Mouse (Mus musculus): ENCODE results near the gene Plch2.

The Plch2 gene

DNA sequence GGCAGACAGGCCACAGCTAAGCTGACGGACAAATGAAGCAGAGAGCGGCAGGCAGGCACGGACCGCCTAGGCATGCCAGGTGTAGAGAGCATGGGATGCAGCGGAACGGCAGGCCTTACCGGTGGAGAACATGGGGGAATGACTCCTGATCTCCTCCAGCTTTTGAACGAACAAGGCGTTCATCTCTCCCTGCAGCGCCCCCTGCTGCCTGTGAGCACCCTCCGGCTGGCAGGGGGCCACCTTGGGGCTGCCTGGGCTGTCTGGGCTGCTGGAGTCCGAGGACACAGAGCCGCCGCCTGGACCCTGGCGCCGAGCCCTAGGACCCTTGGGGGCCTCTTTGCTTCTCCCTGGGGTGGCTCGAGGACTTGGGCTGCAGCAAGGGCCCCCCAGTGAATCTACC, 70.5 kb downstream of the Plch2 start:
- peak; percentile 64 for DNase-seq (ENCODE audit: low spot score)

DNA sequence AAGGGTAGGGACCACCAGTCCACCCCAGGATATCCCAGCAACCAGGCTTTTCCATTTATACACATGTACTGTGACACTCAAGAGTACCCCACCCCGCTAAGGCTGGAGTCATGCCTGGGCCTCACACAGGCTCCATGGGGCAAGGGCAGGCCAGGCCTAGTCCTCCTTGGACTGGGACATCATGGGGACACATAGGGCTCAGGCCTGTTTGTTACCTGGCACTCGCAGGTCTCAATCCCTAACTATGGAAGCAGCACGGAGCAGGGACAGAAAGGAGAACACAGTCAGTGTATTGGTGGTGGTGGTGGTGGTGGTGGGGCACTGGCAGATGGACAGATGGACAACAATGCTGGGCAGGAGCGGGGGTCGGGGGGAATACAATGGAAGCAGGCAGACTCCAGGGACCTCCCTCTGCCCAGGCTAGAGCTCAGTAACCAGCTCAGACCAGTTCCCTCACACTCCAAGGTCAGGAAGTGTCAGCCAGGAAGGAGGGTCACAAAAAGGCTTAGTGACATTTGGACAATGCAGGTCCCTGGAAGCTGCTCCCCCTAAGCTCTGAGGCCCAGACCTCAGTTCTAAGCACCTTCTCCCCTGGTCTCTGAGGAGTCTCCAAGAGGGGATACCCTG, 71.3 kb downstream of the Plch2 start:
- no peak for DNase-seq (ENCODE audit: low spot score)

DNA sequence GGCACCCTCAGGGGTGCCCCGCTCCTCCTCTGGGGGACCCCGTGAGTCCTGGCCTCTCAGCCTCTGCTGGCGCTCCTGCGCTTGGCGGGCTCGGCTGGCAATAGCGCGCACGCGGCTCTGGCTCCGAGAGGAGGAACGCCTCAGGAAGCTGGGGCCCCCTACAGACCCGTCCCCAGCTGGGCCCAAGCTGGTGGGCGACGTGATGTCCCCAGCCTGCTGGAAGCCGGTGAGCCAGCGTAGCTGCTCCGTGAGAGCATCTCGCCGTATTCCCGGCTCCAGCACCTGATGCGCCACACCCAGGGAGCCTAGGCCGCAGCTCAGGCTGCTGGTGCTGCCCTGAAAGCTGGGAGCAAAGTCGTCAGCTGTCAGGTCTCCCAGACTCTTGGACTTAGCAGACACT, 72.8 kb downstream of the Plch2 start:
- DNase-seq (ENCODE audit: low spot score): no peak

DNA sequence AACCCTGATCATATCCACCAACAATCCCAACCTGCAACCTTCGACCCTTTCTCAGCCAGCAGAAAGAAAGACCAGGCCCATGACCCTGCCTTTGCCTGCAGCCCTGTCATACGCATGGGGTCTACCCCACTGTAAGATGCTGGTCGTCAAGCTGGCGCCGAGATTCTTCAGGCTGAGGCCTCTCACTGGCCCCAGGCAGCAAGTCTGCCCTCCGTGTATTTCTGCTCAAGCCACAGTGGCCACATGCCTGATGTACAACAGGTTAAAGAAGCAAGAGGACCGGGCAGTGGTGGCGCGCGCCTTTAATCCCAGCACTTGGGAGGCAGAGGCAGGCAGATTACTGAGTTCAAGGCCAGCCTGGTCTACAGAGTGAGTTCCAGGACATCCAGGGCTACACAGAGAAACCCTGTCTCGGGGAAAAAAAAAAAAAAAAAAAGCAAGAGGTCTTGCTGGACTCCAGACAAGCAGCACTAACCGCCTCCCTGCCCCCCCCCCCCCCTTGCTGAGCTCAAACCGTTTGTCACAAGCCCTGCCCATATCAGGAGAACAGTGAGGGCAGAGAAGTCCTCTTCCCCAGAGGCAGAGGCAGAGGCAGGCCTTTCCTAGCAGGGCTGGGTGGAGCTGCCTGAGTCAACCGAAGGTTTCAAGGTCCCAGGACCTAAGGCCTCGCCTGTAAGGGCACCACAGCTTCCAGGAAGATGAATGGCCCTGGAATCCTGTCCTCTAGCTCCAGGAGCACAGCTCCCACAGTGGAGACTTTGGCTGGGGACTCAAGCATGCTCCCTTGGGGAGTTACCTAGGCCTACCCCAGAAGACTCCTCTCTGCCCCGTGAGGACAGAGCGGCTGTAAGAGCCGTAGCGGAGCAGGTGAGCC, 74.1 kb downstream of the Plch2 start:
- DNase-seq (ENCODE audit: low spot score): no peak

DNA sequence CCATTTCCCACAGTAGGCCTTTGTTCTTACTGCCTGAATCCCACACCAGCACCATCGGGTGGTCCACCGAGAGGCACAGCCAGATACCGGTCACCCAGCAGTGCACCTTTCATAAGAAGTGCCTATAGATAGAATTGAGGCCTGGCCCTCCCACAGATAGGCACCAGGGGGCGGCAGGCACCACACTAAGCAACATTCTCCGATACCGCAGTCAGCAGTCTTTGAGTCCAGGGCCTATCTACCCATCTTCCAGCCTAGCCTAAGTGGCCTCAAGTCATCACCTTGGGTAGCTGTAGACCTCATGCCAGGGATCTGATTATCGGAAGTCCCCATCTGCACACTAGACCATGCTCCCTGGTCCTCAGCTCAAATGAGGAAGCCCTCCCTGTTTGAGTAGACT, 75.1 kb downstream of the Plch2 start:
- DNase-seq (ENCODE audit: low spot score): peak; percentile 71

DNA sequence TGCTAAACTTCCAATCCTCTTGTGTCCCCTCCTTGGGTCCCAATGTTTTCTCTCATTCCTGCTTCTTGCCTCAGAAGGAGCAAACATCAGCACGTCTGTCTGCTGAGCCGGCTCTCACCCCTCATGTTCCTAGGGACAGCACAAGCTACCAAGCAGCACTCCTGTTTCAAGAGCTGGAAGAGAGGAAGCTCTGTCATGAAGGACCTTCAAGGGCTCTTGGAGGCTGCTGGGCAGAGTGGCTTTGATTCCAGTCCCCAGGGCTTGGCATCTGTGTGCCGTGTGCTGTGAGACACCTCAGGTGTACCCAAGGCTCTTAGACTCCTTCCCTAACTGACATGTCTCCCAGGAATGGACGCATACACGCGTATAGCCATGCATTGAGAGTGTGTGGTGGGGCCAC, 75.5 kb downstream of the Plch2 start:
- no peak for DNase-seq (ENCODE audit: low spot score)

DNA sequence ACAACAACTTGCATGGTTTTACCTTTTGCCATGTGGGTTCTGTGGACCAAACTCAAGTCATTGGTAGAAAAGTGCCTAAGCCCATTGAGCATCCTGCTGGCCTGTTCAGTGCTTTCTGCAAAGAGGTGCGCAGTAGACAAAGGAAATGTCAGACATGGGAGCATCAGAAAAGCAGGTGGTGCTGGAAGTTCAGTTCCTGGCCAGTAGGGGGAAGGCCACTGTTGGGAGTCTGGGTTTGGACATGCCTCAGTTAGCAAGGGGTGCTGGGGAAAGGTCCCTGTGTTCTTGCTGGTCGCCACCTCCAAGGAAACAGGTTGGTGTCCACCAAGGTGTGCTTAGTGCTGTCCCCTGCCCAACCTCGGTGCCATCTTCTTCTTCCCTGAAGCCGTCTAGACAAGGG, 76.5 kb downstream of the Plch2 start:
- DNase-seq (ENCODE audit: low spot score): no peak

DNA sequence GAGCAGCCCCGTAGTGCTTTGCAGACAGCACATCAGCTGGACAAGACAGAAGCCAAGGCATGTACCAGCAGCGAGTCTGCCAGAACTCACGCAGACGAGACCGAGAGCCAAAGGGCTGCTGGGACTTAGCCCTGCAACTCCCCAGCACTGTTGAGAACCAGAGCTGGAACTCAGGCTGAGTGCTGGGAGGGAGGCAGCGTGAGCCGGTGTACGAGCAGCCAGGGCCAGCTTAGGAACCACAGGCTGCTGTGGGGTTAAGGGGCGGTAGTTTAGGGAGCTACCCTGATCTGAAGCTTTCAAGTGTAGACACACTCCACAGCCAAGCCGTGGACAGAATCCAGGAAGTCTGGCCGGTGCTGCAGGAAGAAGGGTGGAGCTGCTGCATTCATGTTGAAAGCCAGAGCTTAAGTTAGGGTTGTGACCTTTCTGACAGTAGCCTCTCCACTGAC, 82.4 kb downstream of the Plch2 start:
- no peak for DNase-seq (ENCODE audit: low spot score)

DNA sequence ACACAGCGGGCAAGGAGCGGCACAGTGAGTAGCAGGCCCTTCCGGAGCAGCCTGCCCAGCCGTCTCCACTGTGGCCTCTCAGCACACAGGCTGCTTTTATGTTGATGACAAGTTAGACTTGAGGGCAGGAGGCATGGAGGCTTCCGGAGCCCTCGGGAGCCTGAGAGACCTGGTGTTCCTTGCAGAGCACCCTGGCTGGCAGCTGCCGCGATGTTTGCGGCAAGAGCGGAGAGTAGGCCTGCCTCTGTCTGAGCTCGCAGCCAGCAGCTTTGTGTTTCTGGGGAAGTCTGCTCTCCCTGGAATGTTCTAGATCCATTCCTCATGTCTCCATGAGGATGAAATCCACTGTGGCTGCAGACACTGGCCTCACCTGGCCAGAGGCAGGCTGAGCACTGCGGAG, 84.0 kb downstream of the Plch2 start:
- no peak for DNase-seq (ENCODE audit: low spot score)

DNA sequence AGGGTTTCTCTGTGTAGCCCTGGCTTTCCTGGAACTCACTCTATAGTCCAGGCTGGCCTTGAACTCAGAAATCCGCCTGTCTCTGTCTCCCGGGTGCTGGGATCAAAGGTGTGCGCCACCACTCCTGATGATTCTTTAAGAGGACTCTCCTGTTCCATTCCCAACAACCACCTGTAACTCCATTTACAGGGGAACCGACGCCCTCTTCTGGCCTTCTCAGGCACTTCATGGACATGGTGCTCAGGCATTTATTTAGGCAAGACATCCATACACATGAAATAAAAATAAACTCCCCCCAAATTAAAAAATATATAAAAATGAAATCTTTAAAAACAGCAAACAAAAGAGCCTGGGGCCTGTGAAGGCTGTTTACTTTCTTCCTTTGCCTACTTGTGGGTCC, 89.4 kb downstream of the Plch2 start:
- no peak for DNase-seq (ENCODE audit: low spot score)

DNA sequence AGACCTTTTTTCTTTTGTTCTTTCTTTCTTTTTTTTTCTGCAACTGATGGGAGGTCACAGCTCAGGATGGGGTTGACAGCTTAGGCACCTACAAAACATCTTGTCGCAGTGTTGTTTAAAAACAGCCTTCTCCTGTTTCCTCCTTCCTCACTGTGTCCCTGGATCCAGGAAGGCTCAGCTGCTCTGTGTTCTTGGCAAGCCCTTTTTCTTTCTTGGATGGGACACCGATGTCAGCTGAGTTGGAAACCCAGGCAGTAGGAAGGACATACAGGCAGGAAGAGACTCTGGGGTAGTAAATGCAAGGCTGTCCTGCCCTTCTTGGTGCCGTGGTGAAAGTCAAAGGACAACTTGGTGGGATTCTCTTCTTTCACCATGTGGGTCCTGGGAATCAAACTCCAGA, 90.7 kb downstream of the Plch2 start:
- DNase-seq (ENCODE audit: low spot score): no peak

DNA sequence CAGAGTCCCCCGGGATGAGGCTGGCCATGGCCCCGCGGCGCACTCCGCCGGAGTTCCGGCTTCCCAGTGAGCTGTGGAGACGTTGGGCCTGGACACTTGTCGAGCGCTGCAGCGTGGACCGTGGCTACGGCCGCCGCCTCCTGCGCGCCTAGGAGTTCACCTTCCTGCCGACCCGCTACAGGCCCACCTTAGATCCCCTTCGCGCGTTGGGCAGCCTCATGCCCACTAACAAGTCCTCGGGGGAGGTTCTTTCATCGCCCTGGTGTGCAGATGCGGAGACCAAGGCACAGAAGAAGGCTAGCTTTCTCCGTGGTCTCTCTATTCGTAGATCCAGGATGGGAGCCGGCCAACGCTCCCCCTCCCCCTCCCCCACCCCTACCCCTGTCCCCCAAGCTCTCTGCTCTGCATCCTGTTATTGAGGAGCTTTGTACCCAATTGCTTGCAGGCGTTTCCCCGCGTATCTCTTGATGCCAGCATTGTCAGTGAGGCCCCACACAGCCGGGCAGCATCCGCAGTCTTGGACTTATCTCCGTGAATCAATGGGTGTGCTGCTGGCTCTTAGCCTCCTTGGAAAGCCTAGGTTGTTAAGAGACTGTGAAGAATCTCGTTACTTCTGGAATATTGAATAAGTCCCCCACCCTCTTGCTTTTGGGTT, 91.9 kb downstream of the Plch2 start:
- no peak for DNase-seq (ENCODE audit: low spot score)

DNA sequence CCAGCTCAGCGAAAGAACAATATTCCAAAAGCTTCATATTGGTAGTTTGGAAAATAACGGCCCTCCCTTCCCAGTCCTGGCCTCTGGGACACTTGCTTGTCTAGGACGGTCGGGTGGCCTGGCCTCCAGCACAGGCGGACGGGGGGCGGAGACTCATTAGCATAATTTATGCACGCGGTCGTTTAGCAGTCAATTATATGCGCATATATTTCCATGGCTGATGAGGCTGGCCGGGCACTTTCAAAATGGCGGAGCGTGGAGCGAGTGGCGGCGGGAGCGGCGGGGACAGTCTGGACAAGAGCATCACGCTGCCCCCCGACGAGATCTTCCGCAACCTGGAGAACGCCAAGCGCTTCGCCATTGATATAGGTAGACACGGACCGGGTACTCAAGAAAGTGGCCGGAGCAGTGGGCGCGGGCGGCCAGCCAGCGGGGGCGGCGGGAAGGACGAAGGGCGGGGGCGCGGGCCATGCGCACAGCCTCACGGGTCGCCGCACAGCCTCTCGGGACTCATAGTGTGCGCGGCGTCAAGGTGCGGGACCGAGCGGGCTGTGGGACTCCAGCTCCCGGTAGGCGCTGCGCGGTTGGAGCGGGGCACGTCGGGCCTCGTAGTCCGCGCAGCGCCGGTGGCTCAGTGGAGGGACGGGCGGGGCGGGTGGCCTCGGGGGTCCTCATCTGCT, 92.5 kb downstream of the Plch2 start, which contains the start of gene Pank4:
Gene Pank4, plus strand, starts transcription at position 223 of the 680 bp plus-strand sequence.
- peak; percentile 83 for DNase-seq (ENCODE audit: low spot score)

DNA sequence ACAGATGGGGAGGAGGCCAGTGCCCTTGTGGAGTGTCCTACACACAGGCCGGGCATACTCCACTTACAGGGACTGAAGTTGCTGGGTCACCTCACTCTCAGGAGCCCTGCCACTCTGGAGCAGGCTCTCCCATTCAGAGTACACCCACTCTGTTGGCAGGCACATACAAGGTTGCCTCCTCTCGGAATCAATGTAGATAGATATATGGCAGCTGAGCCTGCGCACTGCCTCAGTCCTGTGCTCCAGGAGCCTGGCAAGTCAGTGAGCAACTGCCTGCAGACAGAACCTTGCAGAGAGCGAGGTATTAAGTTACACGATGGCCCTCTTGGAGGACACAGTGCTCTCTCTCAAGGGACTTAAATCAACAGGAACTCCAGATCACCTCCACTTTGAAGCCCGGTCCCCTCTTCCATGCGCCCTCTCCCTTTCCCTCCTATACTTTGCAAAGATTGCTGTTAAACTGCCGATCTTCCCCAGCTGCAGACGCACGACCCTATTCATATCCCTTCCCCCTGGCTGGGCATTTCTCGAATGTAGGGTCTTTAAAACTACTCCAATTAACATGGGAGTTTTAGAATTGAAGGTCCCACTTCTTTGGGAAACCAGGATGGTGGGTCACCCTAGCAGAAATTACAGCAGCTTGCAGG, 93.3 kb downstream of the Plch2 start:
- DNase-seq (ENCODE audit: low spot score): no peak

DNA sequence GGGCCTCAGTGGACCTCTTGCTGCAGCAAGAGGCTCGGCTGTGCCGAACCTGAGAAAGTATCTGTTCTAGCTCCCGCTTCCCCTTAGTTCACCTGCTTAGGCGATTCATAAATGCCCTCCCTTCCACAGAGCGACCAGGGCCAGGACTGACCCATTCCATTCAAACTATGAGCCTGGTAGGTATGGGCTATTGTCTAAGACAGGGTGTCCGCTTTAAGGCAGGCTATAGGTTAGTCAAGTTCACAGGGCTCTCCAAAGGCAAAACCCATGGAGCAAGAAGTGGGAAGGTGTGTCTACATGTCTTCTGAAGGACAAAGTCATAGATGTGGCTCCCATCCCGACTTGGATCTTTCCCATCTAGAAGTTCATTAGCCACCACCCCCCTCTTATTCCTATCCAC, 93.9 kb downstream of the Plch2 start:
- DNase-seq (ENCODE audit: low spot score): no peak

DNA sequence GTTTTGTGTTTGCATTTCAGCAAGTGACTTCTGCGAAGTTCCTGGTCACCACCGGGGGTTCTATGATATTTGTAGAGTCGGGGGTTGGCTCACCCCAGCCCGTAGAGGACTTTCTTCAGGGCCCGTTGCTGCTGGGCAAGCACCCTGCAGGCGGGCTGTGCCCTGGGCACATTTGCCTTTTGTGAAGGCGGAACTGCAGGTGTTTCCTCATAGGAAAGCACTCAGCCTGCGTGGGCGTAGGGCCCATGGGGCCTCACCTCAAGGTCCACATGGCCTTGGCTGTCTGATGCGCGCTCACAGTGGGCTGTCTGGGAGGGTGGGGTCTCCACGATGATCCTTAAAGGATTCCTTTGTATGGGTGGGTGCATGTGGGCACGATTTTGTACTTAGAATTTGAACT, 94.7 kb downstream of the Plch2 start:
- no peak for DNase-seq (ENCODE audit: low spot score)

DNA sequence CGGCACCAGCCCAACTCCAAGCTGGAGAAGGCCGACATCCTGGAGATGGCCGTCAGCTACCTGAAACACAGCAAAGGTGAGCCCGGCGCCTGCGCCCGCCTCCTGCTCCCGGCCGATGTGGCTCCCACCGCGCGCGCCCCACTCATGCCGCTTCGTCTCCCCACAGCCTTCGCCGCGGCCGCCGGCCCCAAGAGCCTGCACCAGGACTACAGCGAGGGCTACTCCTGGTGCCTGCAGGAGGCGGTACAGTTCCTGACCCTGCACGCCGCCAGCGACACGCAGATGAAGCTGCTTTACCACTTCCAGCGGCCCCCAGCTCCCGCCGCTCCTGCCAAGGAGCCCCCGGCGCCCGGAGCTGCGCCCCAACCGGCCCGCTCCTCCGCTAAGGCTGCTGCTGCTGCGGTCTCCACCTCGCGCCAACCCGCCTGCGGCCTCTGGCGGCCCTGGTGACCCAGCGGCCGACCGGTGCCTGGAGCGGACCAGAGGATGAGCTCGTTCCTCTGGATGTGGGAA, 95.3 kb downstream of the Plch2 start:
- no peak for DNase-seq (ENCODE audit: low spot score)

DNA sequence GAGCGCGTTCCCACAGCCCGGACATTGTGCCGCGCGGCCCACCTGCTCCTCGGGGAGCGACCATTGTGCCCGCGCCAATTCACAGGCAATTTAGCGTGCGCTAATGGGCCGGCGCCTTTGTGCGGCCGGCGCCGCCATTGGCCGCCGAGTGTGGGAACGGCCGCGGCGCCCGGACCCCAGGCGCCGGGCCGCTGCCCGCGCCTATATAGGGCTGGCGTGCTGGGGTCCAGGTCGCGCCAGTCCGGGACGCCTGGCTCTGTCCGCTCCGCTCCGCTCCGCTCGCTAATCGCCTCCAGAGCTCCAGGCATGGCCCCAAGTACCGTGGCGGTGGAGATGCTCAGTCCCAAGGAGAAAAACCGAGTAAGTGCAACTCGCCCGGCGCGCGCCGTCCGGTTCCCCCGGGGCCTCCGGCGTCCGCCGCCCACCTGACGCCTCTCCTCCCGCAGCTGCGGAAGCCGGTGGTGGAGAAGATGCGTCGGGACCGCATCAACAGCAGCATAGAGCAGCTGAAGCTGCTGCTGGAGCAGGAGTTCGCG, 95.8 kb downstream of the Plch2 start, which contains the start of gene Hes5:
Gene Hes5, plus strand, starts transcription at position 234 of the 536 bp plus-strand sequence.
- no peak for DNase-seq (ENCODE audit: low spot score)

DNA sequence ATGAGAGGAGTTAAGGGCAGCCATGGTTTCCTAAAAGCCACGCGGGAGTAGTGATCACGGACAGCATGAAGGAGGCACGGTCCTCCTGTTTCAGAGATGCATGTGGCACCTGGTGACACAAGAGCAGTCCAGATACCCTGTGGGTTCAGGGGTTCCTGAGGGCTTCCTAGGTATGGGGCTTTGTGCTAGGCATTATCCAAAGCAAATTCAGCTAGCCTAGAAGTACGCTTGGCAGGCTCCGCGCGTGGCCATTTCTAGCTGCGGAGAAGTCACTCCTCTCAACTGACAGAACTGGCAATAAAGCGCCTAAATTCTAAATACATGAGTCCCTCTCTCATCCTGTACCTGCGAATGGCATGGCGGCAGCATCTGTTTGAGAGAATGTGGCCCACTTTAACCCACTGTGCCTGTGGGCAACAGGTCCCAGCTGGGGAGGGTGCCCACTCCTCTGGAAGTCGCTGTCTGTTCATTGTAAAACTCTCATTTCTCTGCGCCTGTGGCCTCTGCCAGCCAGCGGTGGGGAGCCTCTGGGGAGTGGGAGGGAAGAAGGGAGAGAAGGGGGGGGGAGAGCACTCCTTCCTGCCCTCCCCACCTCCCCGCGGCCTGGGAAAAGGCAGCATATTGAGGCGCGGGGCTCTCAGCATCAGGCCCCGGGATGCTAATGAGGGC, 96.4 kb downstream of the Plch2 start:
- DNase-seq (ENCODE audit: low spot score): no peak

DNA sequence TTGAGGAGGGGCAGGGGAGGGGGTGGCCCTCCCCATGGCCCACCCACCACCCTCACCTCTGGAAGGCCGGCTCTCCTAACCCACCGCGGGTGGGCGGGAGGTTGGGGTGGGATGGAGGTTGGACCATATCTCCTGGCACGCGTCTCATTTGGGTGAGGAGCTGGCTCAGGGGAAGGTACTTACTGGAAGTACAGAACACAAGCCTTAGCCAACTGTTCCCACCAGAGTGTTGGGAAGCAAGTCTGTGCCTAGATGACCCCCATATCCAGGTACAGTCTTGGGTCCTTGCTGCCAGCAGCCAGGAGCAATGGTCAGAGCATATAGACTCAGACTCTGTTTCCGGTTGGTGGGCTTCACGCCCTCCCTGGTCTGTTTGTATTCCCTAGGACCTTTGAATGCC, 98.0 kb downstream of the Plch2 start:
- DNase-seq (ENCODE audit: low spot score): no peak

DNA sequence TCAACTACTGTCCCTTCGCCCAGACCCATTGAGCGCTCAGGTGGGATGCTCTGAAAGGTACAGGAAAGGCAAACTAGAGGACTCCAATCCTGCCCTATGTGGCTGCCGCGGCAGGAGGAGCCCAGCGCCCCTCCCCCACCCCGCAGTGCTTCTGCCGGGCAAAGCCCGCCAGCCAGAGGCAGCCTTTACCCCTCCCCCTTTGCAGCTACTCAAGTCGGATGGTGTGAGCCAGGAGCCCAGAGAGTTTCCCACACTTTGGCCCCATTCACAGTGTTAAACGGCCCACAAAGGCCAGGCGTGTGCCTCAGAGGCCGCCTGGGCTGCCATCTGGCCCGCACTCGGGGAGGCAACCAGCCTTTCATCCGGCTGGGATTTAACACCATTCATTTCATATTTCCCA, 98.4 kb downstream of the Plch2 start:
- DNase-seq (ENCODE audit: low spot score): no peak

All from layer of hippocampus, adult 9-10 months (tissue).